Mouse (Mus musculus) stomach, embryonic 14.5 days (tissue): ENCODE results near the gene Olfr1174-ps. TPM values are rescaled to one million over a fixed set of nuclear protein-coding genes. Genes with fewer than 3 reads are reported as not detected.

ENCODE experiments used
- ATAC-seq: fragments of 200-750 bp; cut with Nextera tagmentation; 2 replicates; pipeline ENCODE4 v1.8.0; 2017; ENCODE audit warnings: low read depth, moderate TSS enrichment; ENCODE audit not compliant: insufficient number of reproducible peaks, insufficient read depth, low FRiP score
- H3K27ac ChIP-seq: fragments of 300-500 bp; sonication (generic); 2 replicates; pipeline ENCODE4 v1.5.1; 2014; ENCODE audit warnings: mild to moderate bottlenecking, low read length, moderate library complexity, mixed read lengths
- H3K27me3 ChIP-seq: fragments of 300-500 bp; sonication (generic); 2 replicates; pipeline ENCODE4 v1.6.1; 2014; ENCODE audit warnings: low read length, control low read depth, mixed read lengths; ENCODE audit not compliant: control insufficient read depth, insufficient read depth
- H3K36me3 ChIP-seq: fragments of 300-500 bp; sonication (generic); 2 replicates; pipeline ENCODE4 v1.6.1; 2014; ENCODE audit warnings: mild to moderate bottlenecking, control low read depth, low read length, moderate library complexity, mixed read lengths; ENCODE audit not compliant: control insufficient read depth, insufficient read depth
- H3K4me1 ChIP-seq: fragments of 300-500 bp; sonication (generic); 2 replicates; pipeline ENCODE4 v1.6.1; 2014; ENCODE audit warnings: low read length, control low read depth, mixed read lengths; ENCODE audit not compliant: control insufficient read depth, insufficient read depth
- H3K4me2 ChIP-seq: fragments of 300-500 bp; sonication (generic); replicated peaks from 2 replicates; pipeline ENCODE4 v1.6.1; 2014; ENCODE audit warnings: low read depth, low read length, control low read depth
- H3K4me3 ChIP-seq: fragments of 300-500 bp; sonication (generic); 2 replicates; pipeline ENCODE4 v1.5.1; 2014; ENCODE audit warnings: low read depth, low read length, control low read depth
- H3K9ac ChIP-seq: fragments of 300-500 bp; sonication (generic); replicated peaks from 2 replicates; pipeline ENCODE4 v1.6.1; 2014; ENCODE audit warnings: low read depth, mild to moderate bottlenecking, control low read depth, low read length, moderate library complexity, mixed read lengths
- H3K9me3 ChIP-seq: fragments of 300-500 bp; sonication (generic); 2 replicates; pipeline ENCODE4 v1.6.1; 2016; ENCODE audit warnings: low read depth, low read length, control low read depth; ENCODE audit not compliant: control insufficient read depth
- WGBS: fragments of 180-500 bp; shearing (Covaris S2); extraction: QIAGEN DNeasy Blood & Tissue Kit; methylation state at CpG from one replicate; pipeline ENCODE4 v1.1.7; 2014; 5-methylcytosine and 5-hydroxymethylcytosine counted together
- polyA plus RNA-seq: library from polyadenylated mRNA; unstranded; fragments of >200 nt; fragmentation: Nextera tagmentation; extraction: Ambion mirVana; gene quantifications from 2 replicates; pipeline ENCODE4 v1.2.1, GENCODE M21; 2014

The Olfr1174-ps gene
- polyA plus RNA-seq: not detected in 2 replicates

DNA sequence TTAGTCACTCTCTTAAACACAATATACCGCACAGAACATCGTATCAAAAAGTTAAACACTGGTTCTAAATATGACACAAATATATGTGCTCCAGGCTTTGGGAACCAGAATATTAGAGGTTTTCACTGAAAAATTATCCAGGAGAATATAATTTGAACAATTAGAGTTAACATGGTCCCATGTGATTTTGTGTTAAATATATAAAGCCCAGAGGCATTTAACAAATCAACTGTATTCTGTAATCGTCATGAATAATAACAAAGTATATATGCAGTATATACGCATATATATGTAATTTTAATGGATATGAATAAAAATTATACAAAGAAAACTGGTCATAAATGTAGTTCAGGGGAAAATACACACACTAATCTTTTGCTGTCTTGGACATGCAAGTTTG is at the start of gene Olfr1174-ps:
Olfr1174-ps (minus strand) TSS at position 101 of the 400 bp plus-strand sequence.
- no peak for ATAC-seq
- no peaks in the 10 kb centered on the region for H3K36me3 ChIP-seq
- H3K4me1 ChIP-seq: no peaks in the 10 kb centered on the region
- no peak within 1 kb of the TSS for H3K4me2 ChIP-seq
- WGBS: 91% methylated on average over 4 of the region's 4 CpGs
- no peak within 1 kb of the TSS for H3K9ac ChIP-seq
- no peaks in the 10 kb centered on the region for H3K9me3 ChIP-seq
- H3K4me3 ChIP-seq: no peak within 1 kb of the TSS
- no peaks in the 10 kb centered on the region for H3K27me3 ChIP-seq
- H3K27ac ChIP-seq: no peak within 1 kb of the TSS

DNA sequence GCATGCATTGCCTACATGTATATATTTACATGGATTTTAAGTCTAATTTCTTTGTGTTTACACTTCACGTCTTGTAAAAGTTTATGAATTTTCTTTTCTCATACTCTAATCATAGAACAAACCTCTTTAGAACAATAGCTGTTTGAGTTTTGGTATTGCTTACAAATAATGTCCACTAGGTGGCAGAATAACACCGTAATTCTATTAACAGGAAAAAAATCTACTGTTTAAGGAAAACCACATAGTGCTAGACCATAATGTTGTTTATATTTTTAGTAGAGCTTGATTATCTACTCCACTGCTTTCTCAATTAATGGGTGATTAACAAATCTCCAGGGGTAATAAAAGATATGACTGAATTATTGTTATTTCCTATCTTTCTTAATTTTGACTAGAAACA is 41.4 kb upstream of the Olfr1174-ps start:
- no peak for ATAC-seq
- H3K9ac ChIP-seq: no peak overlapping the region

DNA sequence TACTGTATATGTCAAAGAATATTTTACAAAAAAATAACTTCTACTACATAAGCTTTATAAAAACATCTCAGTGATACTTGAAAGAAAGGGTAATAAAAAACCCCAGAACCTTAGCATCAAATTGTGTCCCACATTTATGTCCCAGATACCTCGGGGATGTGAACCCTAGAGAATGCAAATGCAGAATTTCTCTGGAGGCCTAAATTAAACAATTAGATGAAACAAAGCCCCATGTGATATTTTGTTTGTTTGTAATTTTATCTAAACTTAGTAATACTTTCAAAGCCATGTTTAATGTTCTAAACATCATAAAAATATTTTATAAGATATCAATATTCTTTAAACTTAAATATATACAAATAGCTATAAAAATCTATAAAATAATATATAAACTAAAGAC is 31.5 kb upstream of the Olfr1174-ps start, which contains the start of gene Olfr1177-ps:
Olfr1177-ps (minus strand) TSS at position 101 of the 400 bp plus-strand sequence.
- no peaks in the 10 kb centered on the region for H3K36me3 ChIP-seq
- no peak within 1 kb of the TSS for H3K27ac ChIP-seq
- no peaks in the 10 kb centered on the region for H3K4me1 ChIP-seq
- H3K9ac ChIP-seq: no peak within 1 kb of the TSS
- ATAC-seq: no peak
- no peak within 1 kb of the TSS for H3K4me2 ChIP-seq
- H3K27me3 ChIP-seq: no peaks in the 10 kb centered on the region
- WGBS: 86% methylated on average over 1 of the region's 1 CpGs
- H3K9me3 ChIP-seq: no peaks in the 10 kb centered on the region
- no peak within 1 kb of the TSS for H3K4me3 ChIP-seq

More for the DNA sequence above, 41.4 kb upstream of the Olfr1174-ps start:
- H3K4me2 ChIP-seq: no peak overlapping the region
- H3K4me3 ChIP-seq: no peak overlapping the region
- 2% methylated on average over 2 of the region's 2 CpGs for WGBS
- no peaks in the 10 kb centered on the region for H3K4me1 ChIP-seq
- no peak overlapping the region for H3K27ac ChIP-seq
- H3K9me3 ChIP-seq: no peaks in the 10 kb centered on the region
- H3K27me3 ChIP-seq: no peaks in the 10 kb centered on the region
- no peaks in the 10 kb centered on the region for H3K36me3 ChIP-seq

DNA sequence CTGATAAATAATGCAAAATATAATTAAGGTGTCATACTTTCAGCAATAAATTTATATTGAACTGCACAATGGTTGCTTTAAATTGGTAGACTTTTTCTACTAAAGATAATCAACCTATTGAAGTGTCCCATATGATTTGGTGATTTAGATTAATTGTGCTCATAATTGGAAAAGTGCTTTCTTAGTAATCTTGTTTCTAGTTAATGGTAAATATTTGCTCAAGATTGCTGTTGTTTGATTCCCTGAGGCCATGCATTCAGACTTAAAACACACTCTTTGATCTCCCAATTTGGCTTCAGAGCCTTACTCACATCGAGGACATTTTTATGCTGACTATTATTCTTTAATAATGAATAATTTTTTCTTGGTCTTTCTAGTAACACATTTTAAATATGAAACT is 21.5 kb upstream of the Olfr1174-ps start, which contains the start of gene Olfr1176:
Olfr1176 (plus strand) TSS at position 301 of the 400 bp plus-strand sequence.
- Histone ChIP-seq H3K9ac (no peak within 1 kb of the TSS), H3K4me2 (no peak within 1 kb of the TSS), H3K9me3 (no peaks in the 10 kb centered on the region), H3K4me3 (no peak within 1 kb of the TSS), H3K36me3 (no peaks in the 10 kb centered on the region), H3K4me1 (no peaks in the 10 kb centered on the region), H3K27me3 (no peaks in the 10 kb centered on the region), H3K27ac (no peak within 1 kb of the TSS)
- no peak for ATAC-seq
- 55% methylated on average over 1 of the region's 1 CpGs for WGBS

DNA sequence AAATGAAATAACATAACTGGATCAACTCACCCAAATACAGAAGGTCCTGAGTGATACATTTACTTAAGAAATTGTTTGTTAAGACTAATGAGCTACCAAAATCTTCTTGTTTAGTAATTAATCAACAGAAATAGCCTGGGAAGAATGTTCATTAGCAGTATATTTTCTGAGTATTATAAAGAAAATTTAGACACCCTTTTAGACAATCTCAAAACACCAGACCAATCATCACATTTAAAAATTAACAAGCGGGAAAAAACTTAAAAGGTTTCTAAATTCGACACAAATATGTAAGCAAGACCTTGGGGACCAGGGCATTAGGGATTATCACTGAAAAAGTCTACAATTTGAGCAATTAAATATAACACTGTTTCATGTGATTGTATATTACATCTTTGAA is 12.2 kb upstream of the Olfr1174-ps start, which contains the start of gene Olfr1175-ps:
Olfr1175-ps (minus strand) TSS at position 101 of the 400 bp plus-strand sequence.
- H3K9me3 ChIP-seq: no peaks in the 10 kb centered on the region
- no peak for ATAC-seq
- H3K27me3 ChIP-seq: no peaks in the 10 kb centered on the region
- no peaks in the 10 kb centered on the region for H3K4me1 ChIP-seq
- no peak within 1 kb of the TSS for H3K4me3 ChIP-seq
- H3K4me2 ChIP-seq: no peak within 1 kb of the TSS
- H3K9ac ChIP-seq: no peak within 1 kb of the TSS
- H3K36me3 ChIP-seq: no peaks in the 10 kb centered on the region
- WGBS: 88% methylated on average over 2 of the region's 2 CpGs
- H3K27ac ChIP-seq: no peak within 1 kb of the TSS

DNA sequence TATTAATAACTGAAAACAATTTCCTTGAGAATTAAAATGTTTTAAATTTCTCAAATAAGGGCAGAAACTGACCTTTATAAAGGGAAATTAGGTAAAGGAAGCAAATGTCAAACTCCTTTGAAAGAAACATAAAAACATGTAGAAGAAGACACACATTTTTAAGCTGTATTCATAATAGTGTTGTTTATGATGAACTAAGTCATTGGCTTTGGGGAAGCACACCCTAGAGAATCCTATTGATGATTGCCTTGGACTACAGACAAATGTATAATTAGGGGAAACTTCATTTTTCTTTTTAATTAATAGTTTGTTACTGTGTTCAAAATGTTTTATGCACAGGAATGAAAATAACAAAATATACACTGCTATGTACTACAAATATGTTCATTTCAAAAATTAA is 35.2 kb downstream of the Olfr1174-ps start, which contains the start of gene Olfr1173:
Olfr1173 (minus strand) TSS at position 101 of the 400 bp plus-strand sequence.
- H3K27me3 ChIP-seq: no peaks in the 10 kb centered on the region
- no peaks in the 10 kb centered on the region for H3K4me1 ChIP-seq
- no peak within 1 kb of the TSS for H3K9ac ChIP-seq
- no peak within 1 kb of the TSS for H3K4me2 ChIP-seq
- no peak within 1 kb of the TSS for H3K27ac ChIP-seq
- H3K9me3 ChIP-seq: no peaks in the 10 kb centered on the region
- H3K36me3 ChIP-seq: no peaks in the 10 kb centered on the region
- H3K4me3 ChIP-seq: no peak within 1 kb of the TSS
- no peak for ATAC-seq

Other genes with a start within 250 kb of the Olfr1174-ps start
- gene Olfr1163, start 243.3 kb downstream of the Olfr1174-ps start, polyA plus RNA-seq: not detected in 2 replicates
- gene Olfr1164, start 221.2 kb downstream of the Olfr1174-ps start, polyA plus RNA-seq: not detected in 2 replicates
- not detected in 2 replicates for gene Olfr1166, start 186.9 kb downstream of the Olfr1174-ps start, polyA plus RNA-seq
- not detected in 2 replicates for gene Olfr1167, start 159.9 kb downstream of the Olfr1174-ps start, polyA plus RNA-seq
- not detected in 2 replicates for gene Olfr1168, start 133.3 kb downstream of the Olfr1174-ps start, polyA plus RNA-seq
- not detected in 2 replicates for gene Olfr1170, start 86.8 kb downstream of the Olfr1174-ps start, polyA plus RNA-seq
- gene Olfr1173, start 35.3 kb downstream of the Olfr1174-ps start, polyA plus RNA-seq: not detected in 2 replicates
- gene Olfr1175-ps, start 12.1 kb upstream of the Olfr1174-ps start, polyA plus RNA-seq: not detected in 2 replicates
- gene Olfr1176, start 21.6 kb upstream of the Olfr1174-ps start, polyA plus RNA-seq: not detected in 2 replicates
- gene Olfr1177-ps, start 31.4 kb upstream of the Olfr1174-ps start, polyA plus RNA-seq: not detected in 2 replicates
- gene Olfr1178, start 71.9 kb upstream of the Olfr1174-ps start, polyA plus RNA-seq: not detected in 2 replicates
- not detected in 2 replicates for gene Olfr1179, start 91.3 kb upstream of the Olfr1174-ps start, polyA plus RNA-seq
- gene Olfr1180, start 104.0 kb upstream of the Olfr1174-ps start, polyA plus RNA-seq: not detected in 2 replicates
- gene Olfr1181, start 111.0 kb upstream of the Olfr1174-ps start, polyA plus RNA-seq: not detected in 2 replicates
- not detected in 2 replicates for gene Gm13757, start 134.0 kb upstream of the Olfr1174-ps start, polyA plus RNA-seq
- gene Olfr1183, start 139.7 kb upstream of the Olfr1174-ps start, polyA plus RNA-seq: not detected in 2 replicates
- not detected in 2 replicates for gene Olfr1184, start 168.5 kb upstream of the Olfr1174-ps start, polyA plus RNA-seq
- gene Olfr1185-ps1, start 178.2 kb upstream of the Olfr1174-ps start, polyA plus RNA-seq: not detected in 2 replicates
- not detected in 2 replicates for gene Olfr1186, start 203.4 kb upstream of the Olfr1174-ps start, polyA plus RNA-seq
- not detected in 2 replicates for gene Olfr1188, start 241.8 kb upstream of the Olfr1174-ps start, polyA plus RNA-seq